Mouse (Mus musculus) lung, embryonic 16.5 days (tissue): ENCODE data around the gene Cdyl. TPM values are rescaled to one million over a fixed set of nuclear protein-coding genes. Genes with fewer than 3 reads are reported as not detected.

Experiments
- ATAC-seq: fragments of 200-750 bp; cut with Nextera tagmentation; 2 replicates; pipeline ENCODE4 v1.8.0; 2017; ENCODE audit warnings: low read depth, mild to moderate bottlenecking, moderate library complexity
- H3K27ac ChIP-seq: fragments of 300-500 bp; sonication (generic); 2 replicates; pipeline ENCODE4 v1.5.1; 2014; ENCODE audit warnings: mild to moderate bottlenecking, control low read depth, low read length
- H3K27me3 ChIP-seq: fragments of 300-500 bp; sonication (generic); 2 replicates; pipeline ENCODE4 v1.6.1; 2014; ENCODE audit warnings: low read depth, low read length, mixed read lengths; ENCODE audit not compliant: control insufficient read depth, insufficient read depth
- H3K36me3 ChIP-seq: fragments of 300-500 bp; sonication (generic); 2 replicates; pipeline ENCODE4 v1.6.1; 2014; ENCODE audit warnings: low read length; ENCODE audit not compliant: control insufficient read depth, insufficient read depth
- H3K4me1 ChIP-seq: fragments of 300-500 bp; sonication (generic); replicated peaks from 2 replicates; pipeline ENCODE4 v1.6.1; 2014; ENCODE audit warnings: low read length, mixed read lengths; ENCODE audit not compliant: control insufficient read depth, insufficient read depth
- H3K4me2 ChIP-seq: fragments of 300-500 bp; sonication (generic); 2 replicates; pipeline ENCODE4 v1.6.1; 2014; ENCODE audit warnings: low read depth, low read length, control low read depth
- H3K4me3 ChIP-seq: fragments of 300-500 bp; sonication (generic); 2 replicates; pipeline ENCODE4 v1.5.1; 2014; ENCODE audit warnings: mild to moderate bottlenecking, low read length, control low read depth
- H3K9ac ChIP-seq: fragments of 300-500 bp; sonication (generic); 2 replicates; pipeline ENCODE4 v1.6.1; 2014; ENCODE audit warnings: low read length, control low read depth
- H3K9me3 ChIP-seq: fragments of 300-500 bp; sonication (generic); 2 replicates; pipeline ENCODE4 v1.6.1; 2016; ENCODE audit warnings: low read length; ENCODE audit not compliant: control insufficient read depth
- WGBS: fragments of 180-500 bp; shearing (Covaris S2); extraction: QIAGEN DNeasy Blood & Tissue Kit; methylation state at CpG from one replicate; pipeline ENCODE4 v1.1.7; 2014; 5-methylcytosine and 5-hydroxymethylcytosine counted together
- polyA plus RNA-seq: library from polyadenylated mRNA; unstranded; fragments of >200 nt; fragmentation: Nextera tagmentation; extraction: Ambion mirVana; gene quantifications from 2 replicates; pipeline ENCODE4 v1.2.1, GENCODE M21; 2015

Gene Cdyl
- polyA plus RNA-seq, 1 experiment from 2014 or later, result 7.4 TPM

- ATAC-seq, result no peak
- H3K9ac ChIP-seq, result no peak overlapping the region
- H3K27me3 ChIP-seq, result no peaks in the 10 kb centered on the region
- H3K4me1 ChIP-seq, result no peaks in the 10 kb centered on the region
- 71% methylated on average over 1 of the region's 1 CpGs for WGBS
- no peaks in the 10 kb centered on the region for H3K9me3 ChIP-seq
- no peak overlapping the region for H3K27ac ChIP-seq
- H3K4me3 ChIP-seq, result no peak overlapping the region
- no peak overlapping the region for H3K4me2 ChIP-seq
- no peaks in the 10 kb centered on the region for H3K36me3 ChIP-seq
Observed at GRCm38 (mm10) chr13:35627319-35627718, 32.3 kb upstream of the Cdyl start.

GRCm38 (mm10) chr13:35647132-35647823, 12.4 kb upstream of the Cdyl start:
- H3K27me3 ChIP-seq, result no peaks in the 10 kb centered on the region
- H3K36me3 ChIP-seq, result no peaks in the 10 kb centered on the region
- H3K4me2 ChIP-seq, result no peak overlapping the region
- H3K4me1 ChIP-seq, result no peaks in the 10 kb centered on the region
- 81% methylated on average over 1 of the region's 1 CpGs for WGBS
- no peak for ATAC-seq
- no peaks in the 10 kb centered on the region for H3K9me3 ChIP-seq
- H3K27ac ChIP-seq, result no peak overlapping the region
- H3K9ac ChIP-seq, result no peak overlapping the region
- H3K4me3 ChIP-seq, result no peak overlapping the region

- no peaks in the 10 kb centered on the region for H3K36me3 ChIP-seq
- H3K9ac ChIP-seq, result no peak overlapping the region
- no peaks in the 10 kb centered on the region for H3K4me1 ChIP-seq
- no peaks in the 10 kb centered on the region for H3K9me3 ChIP-seq
- H3K27ac ChIP-seq, result no peak overlapping the region
- 80% methylated on average over 11 of the region's 11 CpGs for WGBS
- H3K4me2 ChIP-seq, result no peak overlapping the region
- no peak for ATAC-seq
- H3K27me3 ChIP-seq, result no peaks in the 10 kb centered on the region
- H3K4me3 ChIP-seq, result no peak overlapping the region
Observed at GRCm38 (mm10) chr13:35650284-35650872, 9.3 kb upstream of the Cdyl start.

- Histone ChIP-seq H3K27ac (no peak overlapping the region), H3K36me3 (no peaks in the 10 kb centered on the region), H3K9ac (no peak overlapping the region), H3K27me3 (no peaks in the 10 kb centered on the region), H3K4me2 (no peak overlapping the region), H3K4me3 (no peak overlapping the region), H3K9me3 (no peaks in the 10 kb centered on the region), H3K4me1 (no peaks in the 10 kb centered on the region)
- ATAC-seq, result no peak
- WGBS, result 76% methylated on average over 4 of the region's 4 CpGs
Observed at GRCm38 (mm10) chr13:35652851-35653250, 6.8 kb upstream of the Cdyl start.

- ATAC-seq, result no peak
- H3K4me1 ChIP-seq, result no peaks in the 10 kb centered on the region
- no peak overlapping the region for H3K4me2 ChIP-seq
- no peak overlapping the region for H3K9ac ChIP-seq
- 84% methylated on average over 2 of the region's 2 CpGs for WGBS
- no peak overlapping the region for H3K27ac ChIP-seq
- no peaks in the 10 kb centered on the region for H3K36me3 ChIP-seq
- H3K4me3 ChIP-seq, result no peak overlapping the region
- no peaks in the 10 kb centered on the region for H3K27me3 ChIP-seq
- no peaks in the 10 kb centered on the region for H3K9me3 ChIP-seq
Observed at GRCm38 (mm10) chr13:35656853-35657252, 2.8 kb upstream of the Cdyl start.

GRCm38 (mm10) chr13:35665456-35665855, 5.8 kb downstream of the Cdyl start:
- H3K36me3 ChIP-seq, result no peaks in the 10 kb centered on the region
- 76% methylated on average over 3 of the region's 3 CpGs for WGBS
- H3K27me3 ChIP-seq, result no peaks in the 10 kb centered on the region
- no peaks in the 10 kb centered on the region for H3K9me3 ChIP-seq
- H3K9ac ChIP-seq, result no peak overlapping the region
- no peaks in the 10 kb centered on the region for H3K4me1 ChIP-seq
- no peak overlapping the region for H3K4me2 ChIP-seq
- no peak overlapping the region for H3K4me3 ChIP-seq
- ATAC-seq, result no peak
- no peak overlapping the region for H3K27ac ChIP-seq

GRCm38 (mm10) chr13:35669910-35670469, 10.4 kb downstream of the Cdyl start:
- Histone ChIP-seq H3K9me3 (no peaks in the 10 kb centered on the region), H3K4me3 (no peak overlapping the region), H3K36me3 (no peaks in the 10 kb centered on the region), H3K27me3 (no peaks in the 10 kb centered on the region), H3K4me2 (no peak overlapping the region), H3K27ac (no peak overlapping the region), H3K4me1 (no peaks in the 10 kb centered on the region), H3K9ac (no peak overlapping the region)
- no peak for ATAC-seq
- WGBS, result 50% methylated on average over 4 of the region's 4 CpGs

- Histone ChIP-seq H3K36me3 (no peaks in the 10 kb centered on the region), H3K4me2 (no peak overlapping the region), H3K4me3 (no peak overlapping the region), H3K4me1 (no peaks in the 10 kb centered on the region), H3K9me3 (no peaks in the 10 kb centered on the region), H3K27ac (no peak overlapping the region), H3K27me3 (no peaks in the 10 kb centered on the region), H3K9ac (no peak overlapping the region)
- WGBS, result 86% methylated on average over 4 of the region's 4 CpGs
- no peak for ATAC-seq
Observed at GRCm38 (mm10) chr13:35670875-35671274, 11.2 kb downstream of the Cdyl start.

GRCm38 (mm10) chr13:35676921-35677320, 17.3 kb downstream of the Cdyl start:
- Histone ChIP-seq H3K4me1 (no peaks in the 10 kb centered on the region), H3K4me2 (no peak overlapping the region), H3K27ac (no peak overlapping the region), H3K36me3 (no peaks in the 10 kb centered on the region), H3K27me3 (no peaks in the 10 kb centered on the region), H3K4me3 (no peak overlapping the region), H3K9ac (no peak overlapping the region), H3K9me3 (no peaks in the 10 kb centered on the region)
- WGBS, result 100% methylated on average over 1 of the region's 1 CpGs
- ATAC-seq, result no peak
